Mouse (Mus musculus) intestine, embryonic 16.5 days (tissue): ENCODE results near the gene Nid2. TPM values are rescaled to one million over a fixed set of nuclear protein-coding genes. Genes with fewer than 3 reads are reported as not detected.

ENCODE experiments used
- ATAC-seq: fragments of 200-750 bp; cut with Nextera tagmentation; 2 replicates; pipeline ENCODE4 v1.8.0; 2017; ENCODE audit warnings: moderate TSS enrichment, moderate library complexity
- H3K27ac ChIP-seq: fragments of 300-500 bp; sonication (generic); 2 replicates; pipeline ENCODE4 v1.5.1; 2014; ENCODE audit warnings: mild to moderate bottlenecking, low read length
- H3K27me3 ChIP-seq: fragments of 300-500 bp; sonication (generic); replicated peaks from 2 replicates; pipeline ENCODE4 v1.6.1; 2014; ENCODE audit warnings: low read length, control low read depth, mixed read lengths; ENCODE audit not compliant: control insufficient read depth, insufficient read depth
- H3K36me3 ChIP-seq: fragments of 300-500 bp; sonication (generic); 2 replicates; pipeline ENCODE4 v1.6.1; 2014; ENCODE audit warnings: low read length, control low read depth; ENCODE audit not compliant: control insufficient read depth, insufficient read depth
- H3K4me1 ChIP-seq: fragments of 300-500 bp; sonication (generic); 2 replicates; pipeline ENCODE4 v1.6.1; 2014; ENCODE audit warnings: low read length, control low read depth, mixed read lengths; ENCODE audit not compliant: control insufficient read depth, insufficient read depth
- H3K4me2 ChIP-seq: fragments of 300-500 bp; sonication (generic); 2 replicates; pipeline ENCODE4 v1.6.1; 2014; ENCODE audit warnings: low read depth, low read length, control low read depth
- H3K4me3 ChIP-seq: fragments of 300-500 bp; sonication (generic); 2 replicates; pipeline ENCODE4 v1.5.1; 2014; ENCODE audit warnings: mild to moderate bottlenecking, low read length
- H3K9ac ChIP-seq: fragments of 300-500 bp; sonication (generic); 2 replicates; pipeline ENCODE4 v1.6.1; 2014; ENCODE audit warnings: low read depth, low read length
- H3K9me3 ChIP-seq: fragments of 300-500 bp; sonication (generic); 2 replicates; pipeline ENCODE4 v1.6.1; 2016; ENCODE audit warnings: low read length, control low read depth; ENCODE audit not compliant: control insufficient read depth
- WGBS: fragments of 180-500 bp; shearing (Covaris S2); extraction: QIAGEN DNeasy Blood & Tissue Kit; methylation state at CpG from one replicate; pipeline ENCODE4 v1.1.7; 2014; 5-methylcytosine and 5-hydroxymethylcytosine counted together
- polyA plus RNA-seq: library from polyadenylated mRNA; unstranded; fragments of >200 nt; fragmentation: Nextera tagmentation; extraction: Ambion mirVana; gene quantifications from 2 replicates; pipeline ENCODE4 v1.2.1, GENCODE M21; 2015

Gene Nid2
- polyA plus RNA-seq, 1 experiment from 2014 or later = 63.8 TPM

DNA sequence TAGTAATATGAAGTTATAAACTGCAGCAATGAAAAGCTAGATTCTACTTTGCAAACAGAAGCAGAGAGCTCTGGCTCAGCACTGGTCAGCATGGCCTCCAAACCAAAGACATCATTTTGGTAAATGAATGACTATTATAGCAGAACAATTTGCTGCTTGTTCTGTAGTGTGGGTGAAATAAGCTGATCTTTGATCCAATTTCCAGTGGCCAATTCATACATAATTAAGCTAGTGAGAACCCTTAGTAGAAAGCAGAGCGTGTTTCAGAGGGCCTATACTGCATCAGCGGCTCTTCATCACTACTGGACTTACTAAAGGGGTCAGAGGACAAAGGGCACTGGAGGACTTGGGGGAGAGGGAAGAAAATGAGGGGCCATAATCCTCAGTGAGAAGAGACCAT is 62.0 kb downstream of the Nid2 start:
- no peak for ATAC-seq
- Histone ChIP-seq H3K9me3 (no peaks in the 10 kb centered on the region), H3K4me1 (no peaks in the 10 kb centered on the region), H3K4me2 (no peak overlapping the region), H3K27me3 (no peaks in the 10 kb centered on the region), H3K27ac (no peak overlapping the region), H3K9ac (no peak overlapping the region), H3K36me3 (0 out of 2 replicates have a peak, but pooled peaks cover 2% of the 10 kb centered on the region), H3K4me3 (no peak overlapping the region)
- WGBS = 89% methylated on average over 2 of the region's 2 CpGs

- H3K4me1 ChIP-seq = peaks cover 2% of the 10 kb centered on the region; the same call in 1 of the 2 replicates
- no peak overlapping the region for H3K4me3 ChIP-seq
- no peak overlapping the region for H3K4me2 ChIP-seq
- no peaks in the 10 kb centered on the region for H3K27me3 ChIP-seq
- WGBS = 6% methylated on average over 1 of the region's 1 CpGs
- ATAC-seq = 0 out of 2 replicates have a peak, but pooled peaks have one; percentile 48
- H3K27ac ChIP-seq = no peak overlapping the region
- H3K9ac ChIP-seq = no peak overlapping the region
- H3K36me3 ChIP-seq = peaks cover 10% of the 10 kb centered on the region
- peaks cover 3% of the 10 kb centered on the region; the same call in 1 of the 2 replicates for H3K9me3 ChIP-seq
Observed at GRCm38 (mm10) chr14:19817949-19818348, 66.9 kb downstream of the Nid2 start.

- Histone ChIP-seq H3K9me3 (peaks cover 3% of the 10 kb centered on the region; the same call in 1 of the 2 replicates), H3K9ac (no peak overlapping the region), H3K36me3 (peaks cover 8% of the 10 kb centered on the region), H3K27ac (no peak overlapping the region), H3K4me2 (no peak overlapping the region), H3K4me1 (peaks cover 8% of the 10 kb centered on the region), H3K27me3 (no peaks in the 10 kb centered on the region), H3K4me3 (no peak overlapping the region)
- WGBS = 96% methylated on average over 5 of the region's 5 CpGs
- ATAC-seq = no peak
Observed at GRCm38 (mm10) chr14:19821686-19822085, 70.6 kb downstream of the Nid2 start.

GRCm38 (mm10) chr14:19823321-19824142 is 72.5 kb downstream of the Nid2 start, which contains the start of gene Rtraf:
Rtraf (minus strand) TSS chr14:19823824.
- WGBS = under 1% methylated on average over 80 of the region's 80 CpGs
- Histone ChIP-seq H3K9me3 (peaks cover 3% of the 10 kb centered on the region; the same call in 1 of the 2 replicates), H3K4me1 (peaks cover 8% of the 10 kb centered on the region), H3K27ac (peak within 1 kb of the TSS; percentile 70), H3K9ac (peak within 1 kb of the TSS; percentile 87), H3K4me3 (peak within 1 kb of the TSS; percentile 89), H3K4me2 (peak within 1 kb of the TSS; percentile 82), H3K27me3 (no peaks in the 10 kb centered on the region), H3K36me3 (peaks cover 8% of the 10 kb centered on the region)
- ATAC-seq = peak; percentile 99

DNA sequence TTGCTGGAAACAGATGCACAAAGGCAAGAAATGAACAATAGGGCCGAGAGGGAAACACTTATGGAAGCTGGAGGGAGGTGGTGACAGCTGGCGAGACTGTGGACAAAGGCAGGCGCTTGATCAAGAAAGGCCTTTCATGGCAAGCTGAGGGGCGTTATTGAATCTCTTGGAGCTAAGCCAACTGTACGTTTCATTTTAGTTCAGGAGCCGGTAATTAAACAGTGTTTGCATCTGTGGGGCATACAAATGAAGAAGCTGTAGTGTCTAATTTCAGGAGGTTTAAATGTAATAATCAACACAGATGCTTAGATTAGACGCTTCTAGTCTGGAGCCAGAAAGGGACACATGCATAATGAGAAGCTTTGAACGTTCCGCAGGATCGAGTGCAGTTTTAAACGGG is 74.4 kb downstream of the Nid2 start:
- 68% methylated on average over 11 of the region's 11 CpGs for WGBS
- H3K27me3 ChIP-seq = no peaks in the 10 kb centered on the region
- ATAC-seq = no peak

GRCm38 (mm10) chr14:19836289-19836688 is 85.2 kb downstream of the Nid2 start:
- Histone ChIP-seq H3K4me2 (no peak overlapping the region), H3K4me3 (no peak overlapping the region), H3K4me1 (no peaks in the 10 kb centered on the region), H3K27ac (no peak overlapping the region), H3K9ac (no peak overlapping the region), H3K27me3 (no peaks in the 10 kb centered on the region), H3K36me3 (no peaks in the 10 kb centered on the region), H3K9me3 (no peaks in the 10 kb centered on the region)
- no peak for ATAC-seq
- WGBS = 88% methylated on average over 3 of the region's 3 CpGs

More for the DNA sequence above, 74.4 kb downstream of the Nid2 start:
- Histone ChIP-seq H3K36me3 (peaks cover 6% of the 10 kb centered on the region), H3K9me3 (peaks cover 3% of the 10 kb centered on the region; the same call in 1 of the 2 replicates), H3K9ac (no peak overlapping the region), H3K4me3 (no peak overlapping the region), H3K4me1 (peaks cover 8% of the 10 kb centered on the region), H3K27ac (no peak overlapping the region), H3K4me2 (no peak overlapping the region)

DNA sequence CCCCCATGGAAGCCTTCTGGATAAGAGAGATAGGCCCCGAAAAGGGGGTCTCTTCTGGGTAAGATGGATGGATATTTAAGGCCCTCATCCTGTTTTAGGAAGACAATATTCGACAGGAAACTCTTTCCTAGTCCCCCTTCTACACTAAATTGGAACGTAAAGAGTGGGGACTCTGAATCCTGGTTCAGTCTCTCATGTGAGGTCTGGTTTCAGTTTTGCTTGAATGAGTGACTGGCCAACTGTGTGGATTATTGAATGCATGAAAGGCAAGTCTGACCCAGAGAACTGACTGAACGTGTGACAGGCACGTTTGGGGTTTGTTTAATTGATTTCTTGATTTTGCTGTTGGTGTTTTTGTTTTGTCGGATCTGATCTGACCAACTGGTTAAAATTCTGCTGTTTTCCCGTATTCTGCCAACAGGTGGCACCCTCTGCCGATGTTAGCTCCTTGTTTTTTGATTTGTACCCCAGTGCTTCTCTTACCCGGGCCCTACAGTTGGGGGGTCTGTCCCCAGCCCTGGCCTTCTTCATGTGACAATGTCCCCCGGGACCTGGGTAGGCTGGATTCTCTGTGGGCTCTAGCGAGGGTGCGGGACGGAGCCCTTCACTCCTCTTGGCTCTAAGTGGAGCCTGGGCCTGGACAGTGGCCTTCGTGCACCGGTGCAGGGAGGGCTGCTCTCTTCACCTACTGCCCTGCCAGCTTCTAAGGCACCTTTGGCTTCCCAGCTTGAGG is 88.7 kb downstream of the Nid2 start:
- WGBS = 26% methylated on average over 15 of the region's 15 CpGs
- ATAC-seq = peak; percentile 31; the same call in 1 of the 2 replicates

DNA sequence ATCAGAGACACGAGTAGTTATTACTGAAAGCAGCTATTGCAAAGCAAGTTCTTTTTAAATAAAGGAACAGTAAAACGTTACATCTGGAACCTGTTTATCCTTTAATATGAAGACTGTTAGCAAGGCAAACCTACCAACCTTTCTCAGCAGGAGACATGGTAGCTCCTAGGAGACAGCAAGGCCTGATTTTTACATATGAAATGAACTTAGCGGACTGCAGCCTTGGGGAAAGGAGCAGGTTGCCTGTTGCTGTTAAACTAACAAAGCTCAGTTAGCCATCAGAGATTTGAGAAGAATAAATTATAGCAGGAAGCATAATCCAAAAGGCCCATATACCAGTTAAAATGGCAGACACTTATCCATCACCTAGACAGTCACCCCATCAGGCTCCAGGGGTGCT is 102.4 kb downstream of the Nid2 start:
- 56% methylated on average over 3 of the region's 3 CpGs for WGBS
- no peaks in the 10 kb centered on the region for H3K9me3 ChIP-seq
- no peak overlapping the region for H3K27ac ChIP-seq
- H3K4me2 ChIP-seq = no peak overlapping the region
- H3K9ac ChIP-seq = no peak overlapping the region
- H3K4me1 ChIP-seq = no peaks in the 10 kb centered on the region
- no peaks in the 10 kb centered on the region for H3K36me3 ChIP-seq
- H3K27me3 ChIP-seq = no peaks in the 10 kb centered on the region
- ATAC-seq = no peak
- H3K4me3 ChIP-seq = no peak overlapping the region

More for the DNA sequence above, 88.7 kb downstream of the Nid2 start:
- Histone ChIP-seq H3K9me3 (no peaks in the 10 kb centered on the region), H3K27me3 (no peaks in the 10 kb centered on the region), H3K36me3 (no peaks in the 10 kb centered on the region), H3K4me1 (no peaks in the 10 kb centered on the region), H3K9ac (peak overlapping the region; percentile 58), H3K4me3 (peak overlapping the region; percentile 26), H3K27ac (no peak overlapping the region), H3K4me2 (peak overlapping the region; percentile 47)

- no peaks in the 10 kb centered on the region for H3K27me3 ChIP-seq
- no peaks in the 10 kb centered on the region for H3K4me1 ChIP-seq
- H3K36me3 ChIP-seq = no peaks in the 10 kb centered on the region
- no peak overlapping the region for H3K4me3 ChIP-seq
- H3K9me3 ChIP-seq = no peaks in the 10 kb centered on the region
- 73% methylated on average over 2 of the region's 2 CpGs for WGBS
- no peak overlapping the region for H3K27ac ChIP-seq
- H3K9ac ChIP-seq = no peak overlapping the region
- ATAC-seq = no peak
- H3K4me2 ChIP-seq = no peak overlapping the region
Observed at GRCm38 (mm10) chr14:19858279-19858678, 107.2 kb downstream of the Nid2 start.
